Mouse (Mus musculus) frontal cortex, adult 2 months (tissue): Measurements from ENCODE around the gene Tmem221. TPM values are rescaled to one million over a fixed set of nuclear protein-coding genes. Genes with fewer than 3 reads are reported as not detected.

Experiments
- DNase-seq, 2 experiments: peaks; one replicate each; pipeline ENCODE4 v3.0.0; 2022; ENCODE audit warnings: low spot score in 1 of 2; ENCODE audit errors: extremely low spot score in 1 of 2
- polyA plus RNA-seq: library from polyadenylated mRNA; depleted of rRNA; stranded (reverse); fragments of >200 nt; gene quantifications from 2 replicates; pipeline ENCODE4 v1.2.3, GENCODE M21; 2012

Gene Tmem221
- polyA plus RNA-seq, 1 experiment: 0.14 TPM

- DNase-seq: no peak
Measured at GRCm38 (mm10) chr8:71554644-71555043, 4.0 kb downstream of the Tmem221 start.

GRCm38 (mm10) chr8:71554001-71554400 lies 4.7 kb downstream of the Tmem221 start:
- DNase-seq: no peak

- DNase-seq: no peak
Measured at GRCm38 (mm10) chr8:71552770-71553169, 5.9 kb downstream of the Tmem221 start.

GRCm38 (mm10) chr8:71550754-71551153 lies 7.9 kb downstream of the Tmem221 start:
- no peak for DNase-seq

- DNase-seq: no peak
Measured at GRCm38 (mm10) chr8:71547590-71547989, 11.1 kb downstream of the Tmem221 start.

GRCm38 (mm10) chr8:71545053-71545452 lies 13.6 kb downstream of the Tmem221 start:
- no peak for DNase-seq

GRCm38 (mm10) chr8:71543755-71544154 lies 14.9 kb downstream of the Tmem221 start:
- no peak for DNase-seq

GRCm38 (mm10) chr8:71542632-71543343 lies 15.9 kb downstream of the Tmem221 start, which contains the start of gene Mvb12a:
Mvb12a (plus strand) TSS chr8:71542922.
- peak; percentile 99 for DNase-seq

GRCm38 (mm10) chr8:71537028-71537867 lies 21.4 kb downstream of the Tmem221 start, which contains the start of gene Bst2:
Bst2 (minus strand) TSS chr8:71537456.
- DNase-seq: peak in 1 of 2 experiments; percentile 51

- no peak for DNase-seq
Measured at GRCm38 (mm10) chr8:71535663-71536062, 23.0 kb downstream of the Tmem221 start.

GRCm38 (mm10) chr8:71534263-71534810 lies 24.3 kb downstream of the Tmem221 start:
- no peak for DNase-seq

- peak in 1 of 2 experiments; percentile 56 for DNase-seq
Measured at GRCm38 (mm10) chr8:71530735-71531467, 27.8 kb downstream of the Tmem221 start.

GRCm38 (mm10) chr8:71528362-71529073 lies 30.2 kb downstream of the Tmem221 start:
- DNase-seq: no peak

GRCm38 (mm10) chr8:71527162-71527870 lies 31.4 kb downstream of the Tmem221 start:
- DNase-seq: no peak

GRCm38 (mm10) chr8:71526272-71526671 lies 32.4 kb downstream of the Tmem221 start:
- no peak for DNase-seq

- DNase-seq: no peak
Measured at GRCm38 (mm10) chr8:71525226-71526050, 33.2 kb downstream of the Tmem221 start, which contains the start of gene Ccdc194. Ccdc194 (minus strand) TSS chr8:71525711.

- DNase-seq: peak; percentile 81 to 95
Measured at GRCm38 (mm10) chr8:71521634-71522033, 37.0 kb downstream of the Tmem221 start.
